15 mouse cellular contexts compared by ENCODE assay signal in the genomic region with DNA sequence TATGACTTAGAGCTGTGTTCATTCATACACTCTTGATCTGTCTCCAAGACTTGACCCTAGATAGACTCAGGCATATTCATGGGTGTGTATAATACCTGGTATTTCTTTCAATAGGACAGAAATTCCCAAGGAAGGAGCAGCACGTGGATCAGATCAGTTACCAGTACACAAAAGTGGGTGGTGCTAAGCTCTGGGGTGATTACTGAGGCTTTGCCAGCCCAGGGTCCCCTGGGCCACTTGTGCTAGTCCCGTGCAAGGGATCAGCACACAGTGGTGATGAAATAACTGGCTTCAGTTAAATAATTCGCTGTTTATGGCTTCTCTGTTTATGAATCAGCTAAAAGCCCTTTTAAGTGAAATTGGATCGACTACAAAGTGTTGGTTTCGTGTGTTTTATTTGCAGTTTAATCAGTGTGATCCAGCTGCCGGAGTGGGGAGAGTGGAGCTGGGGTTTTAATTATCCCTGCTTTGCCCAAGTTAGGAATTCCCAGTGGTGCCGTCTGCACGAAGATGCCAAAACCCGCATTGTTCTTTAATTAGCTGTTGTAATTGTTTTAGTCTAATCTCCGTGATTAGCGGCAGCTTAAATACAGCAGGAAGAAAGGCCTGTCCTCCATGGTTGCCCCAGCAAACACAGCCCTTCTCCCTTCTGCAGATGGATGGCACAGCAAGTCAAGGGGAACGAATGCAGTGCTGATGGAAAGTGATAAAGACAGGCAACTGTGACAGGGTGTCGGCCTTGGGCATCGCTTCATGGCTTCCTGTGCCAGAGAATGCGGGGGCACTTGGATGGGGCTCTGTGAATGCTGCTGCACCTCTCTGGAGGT.
DNase-seq lines count a peak whose midpoint lies in the region; ATAC-seq and TF ChIP-seq lines count a peak whose summit lies in the region.
"Had no signal": no experiment of that assay in that cellular context is flagged by ENCODE, and none has a peak within 500 bp of the region (broad histone marks: within the 10 kb centered on the region; RNA-seq: fewer than 3 reads in every experiment).

No protein-coding gene starts in this region.

- no peak overlapping the region for H3K27ac ChIP-seq in kidney, postnatal 0 days
- no peak overlapping the region for H3K27ac ChIP-seq in embryonic facial prominence, embryonic 15.5 days (replicated peaks)
- H3K27ac ChIP-seq in midbrain, embryonic 15.5 days = peak overlapping the region; percentile 22
- no peak overlapping the region for H3K27ac ChIP-seq in limb, embryonic 10.5 days
- H3K27ac ChIP-seq: heart, embryonic 13.5 days; liver, embryonic 14.5 days had no signal

- TF ChIP-seq CTCF in kidney, postnatal 0 days (IDR thresholded peaks at IDR 0.05; ENCODE audit: low read depth) = no peak

- no peak for ATAC-seq in kidney, postnatal 0 days (replicated peaks; ENCODE audit: low FRiP score, low read depth)
- ATAC-seq in embryonic facial prominence, embryonic 15.5 days (ENCODE audit: insufficient number of reproducible peaks, low FRiP score, low TSS enrichment, low read depth) = 0 out of 2 replicates have a peak, but pooled peaks have one; percentile 27
- ATAC-seq in midbrain, embryonic 15.5 days (replicated peaks) = peak; percentile 71
- ATAC-seq: CD4-positive, CD25-positive, alpha-beta regulatory T cell, adult 4 months had no signal

- peak; percentile 12 for DNase-seq in kidney, postnatal 0 days (ENCODE audit: low spot score)
- no peak for DNase-seq in kidney, postnatal 10 days
- DNase-seq in brain, adult 2 months (ENCODE audit: low read depth, low spot score) = peak; percentile 53
- DNase-seq in limb, embryonic 10.5 days (ENCODE audit: low spot score) = no peak
- DNase-seq in urinary bladder, postnatal 4 days (ENCODE audit: low spot score in 2 of 2) = no peak
- DNase-seq in layer of hippocampus, postnatal 36 days = no peak
- DNase-seq: cerebellum, adult 11 months; gastrocnemius, postnatal 25 days; layer of hippocampus, adult 9-11 months; thymus, postnatal 14 days had no signal

- no peaks in the 10 kb centered on the region for H3K4me1 ChIP-seq in kidney, postnatal 0 days (replicated peaks; ENCODE audit: insufficient read depth, low read length)
- H3K4me1 ChIP-seq in embryonic facial prominence, embryonic 15.5 days = peaks cover 12% of the 10 kb centered on the region
- no peaks in the 10 kb centered on the region for H3K4me1 ChIP-seq in midbrain, embryonic 15.5 days
- peaks cover 9% of the 10 kb centered on the region for H3K4me1 ChIP-seq in limb, embryonic 10.5 days

- H3K4me2 ChIP-seq in kidney, postnatal 0 days (ENCODE audit: low read length) = no peak overlapping the region
- no peak overlapping the region for H3K4me2 ChIP-seq in embryonic facial prominence, embryonic 15.5 days (replicated peaks)
- no peak overlapping the region for H3K4me2 ChIP-seq in midbrain, embryonic 15.5 days
- H3K4me2 ChIP-seq: heart, embryonic 13.5 days had no signal

- no peaks in the 10 kb centered on the region for H3K27me3 ChIP-seq in kidney, postnatal 0 days (ENCODE audit: insufficient read depth, low read length)
- H3K27me3 ChIP-seq in embryonic facial prominence, embryonic 15.5 days = no peaks in the 10 kb centered on the region
- no peaks in the 10 kb centered on the region for H3K27me3 ChIP-seq in midbrain, embryonic 15.5 days (replicated peaks)
- H3K27me3 ChIP-seq in limb, embryonic 10.5 days (ENCODE audit: low read depth, poor library complexity, severe bottlenecking) = no peaks in the 10 kb centered on the region
- H3K27me3 ChIP-seq: heart, embryonic 13.5 days had no signal

- WGBS in kidney, postnatal 0 days = 60% methylated on average over 15 of the region's 15 CpGs
- 60% methylated on average over 15 of the region's 15 CpGs for WGBS in embryonic facial prominence, embryonic 15.5 days
- 51% methylated on average over 15 of the region's 15 CpGs for WGBS in midbrain, embryonic 15.5 days
- WGBS in limb, embryonic 10.5 days = 91% methylated on average over 15 of the region's 15 CpGs

- no peaks in the 10 kb centered on the region for H3K36me3 ChIP-seq in kidney, postnatal 0 days (ENCODE audit: insufficient read depth, low read length)
- no peaks in the 10 kb centered on the region for H3K36me3 ChIP-seq in embryonic facial prominence, embryonic 15.5 days
- no peaks in the 10 kb centered on the region for H3K36me3 ChIP-seq in midbrain, embryonic 15.5 days (replicated peaks)
- 0 out of 2 replicates have a peak, but pooled peaks cover 3% of the 10 kb centered on the region for H3K36me3 ChIP-seq in limb, embryonic 10.5 days

- no peaks in the 10 kb centered on the region for H3K9me3 ChIP-seq in kidney, postnatal 0 days (replicated peaks; ENCODE audit: low read length)
- 0 out of 2 replicates have a peak, but pooled peaks cover 4% of the 10 kb centered on the region for H3K9me3 ChIP-seq in embryonic facial prominence, embryonic 15.5 days (replicated peaks)
- no peaks in the 10 kb centered on the region for H3K9me3 ChIP-seq in midbrain, embryonic 15.5 days
- H3K9me3 ChIP-seq in limb, embryonic 10.5 days (replicated peaks) = no peaks in the 10 kb centered on the region

- no peak overlapping the region for H3K4me3 ChIP-seq in kidney, postnatal 0 days (replicated peaks; ENCODE audit: low read depth, low read length)
- no peak overlapping the region for H3K4me3 ChIP-seq in embryonic facial prominence, embryonic 15.5 days (replicated peaks)
- no peak overlapping the region for H3K4me3 ChIP-seq in midbrain, embryonic 15.5 days
- no peak overlapping the region for H3K4me3 ChIP-seq in limb, embryonic 10.5 days
- H3K4me3 ChIP-seq: heart, embryonic 13.5 days had no signal

- no peak overlapping the region for H3K9ac ChIP-seq in kidney, postnatal 0 days (ENCODE audit: low read depth, low read length)
- no peak overlapping the region for H3K9ac ChIP-seq in embryonic facial prominence, embryonic 15.5 days
- H3K9ac ChIP-seq in midbrain, embryonic 15.5 days = no peak overlapping the region
- H3K9ac ChIP-seq: heart, embryonic 13.5 days; liver, embryonic 14.5 days had no signal

Comparison
In these comparisons a context has a peak if more than half of its experiments do, and no peak if none do; other contexts are left out.
1. DNase-seq: peak in kidney, postnatal 0 days (single experiment) and brain, adult 2 months (single experiment); none in kidney, postnatal 10 days (single experiment), limb, embryonic 10.5 days (single experiment), urinary bladder, postnatal 4 days (0 of 2) and layer of hippocampus, postnatal 36 days (0 of 2).